Mouse (Mus musculus): ENCODE measurements around the gene Pkmyt1.

DNA sequence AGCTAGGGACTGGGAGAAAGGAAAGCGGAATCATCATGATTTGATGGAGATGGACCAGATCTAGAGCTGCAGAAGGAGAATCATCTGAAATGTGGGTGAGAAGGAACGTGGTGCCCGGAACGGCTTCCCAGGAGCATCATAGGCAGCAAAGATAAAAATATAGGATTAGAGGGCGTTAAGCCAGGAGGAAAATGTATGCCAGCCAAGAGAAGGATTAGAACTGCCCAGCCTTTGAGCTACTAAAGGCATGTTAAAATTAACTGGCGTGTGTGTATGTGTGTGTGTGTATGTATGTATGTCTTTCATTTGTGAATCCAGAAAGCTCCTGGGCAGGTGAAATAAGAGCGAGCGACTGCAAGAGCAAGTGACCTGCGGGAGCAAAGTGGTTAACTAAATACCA is 22.8 kb upstream of the Pkmyt1 start:
- TF ChIP-seq POLR2A (IDR thresholded peaks at IDR 0.05; ENCODE audit: low read depth, low read length) (no peak), CTCF (conservative IDR thresholded peaks at IDR 0.05; ENCODE audit: insufficient read depth, insufficient read length, low read depth, low read length) (no peak)

Measured in kidney, adult 2 months (tissue).